Mouse (Mus musculus): ENCODE data around the gene Ctbp2.

DNA sequence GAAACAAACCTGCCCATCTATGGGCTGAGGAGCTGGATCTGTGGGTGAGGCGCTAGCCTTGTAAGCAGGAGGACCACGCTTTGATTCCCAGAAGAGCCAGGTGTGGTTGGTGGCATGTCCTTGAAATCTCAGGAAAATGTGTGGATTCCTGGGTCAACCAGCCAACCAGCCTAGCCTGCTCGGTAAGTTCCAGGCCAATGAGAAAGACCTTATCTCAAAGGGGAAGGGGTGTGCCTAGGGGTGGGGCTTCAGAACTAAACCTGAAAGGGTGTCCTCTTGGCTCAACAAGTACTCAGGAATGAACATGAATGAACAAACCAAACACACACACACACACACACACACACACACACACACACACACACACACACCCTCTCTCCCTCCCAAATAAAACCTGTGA is 82.4 kb downstream of the Ctbp2 start:
- TF ChIP-seq POLR2A (IDR thresholded peaks at IDR 0.05; ENCODE audit: low read depth, low read length) (no peak), CTCF (IDR thresholded peaks at IDR 0.05; ENCODE audit: extremely low read depth, insufficient read depth, insufficient read length, insufficient replicate concordance) (no peak)
